Mouse (Mus musculus): Measurements from ENCODE around the gene Clk2.
A peak's percentile ranks its signal among the peaks of the same experiment; 100 is the strongest.

DNA sequence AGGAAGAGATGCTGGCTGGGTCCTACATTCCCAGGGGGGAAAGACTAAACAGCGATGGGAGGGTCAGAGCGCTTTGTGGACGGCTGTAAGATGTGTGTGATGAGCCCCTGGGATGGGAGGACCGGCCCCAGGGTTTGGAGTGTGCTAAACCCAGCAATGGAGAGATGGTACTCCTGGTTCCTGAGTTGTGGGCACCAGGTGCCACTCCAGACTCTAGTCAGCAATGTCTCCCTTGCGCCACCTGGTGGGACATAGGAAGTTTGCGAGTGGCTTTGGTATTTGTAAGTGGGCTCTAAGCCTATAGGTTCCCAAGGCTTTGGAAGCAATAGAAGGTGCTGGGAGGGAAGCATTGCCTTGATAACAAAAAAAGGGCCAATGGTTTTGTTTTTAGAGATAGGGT is 51.3 kb downstream of the Clk2 start:
- TF ChIP-seq CTCF (IDR thresholded peaks at IDR 0.05; ENCODE audit: borderline replicate concordance, insufficient read depth, low read length), result peak; percentile 81; the same call in 1 of the 2 replicates
- TF ChIP-seq POLR2A (IDR thresholded peaks at IDR 0.05; ENCODE audit: low read depth, low read length), result no peak
